Comparison of ENCODE assay signal across 8 mouse cellular contexts in the genomic region with DNA sequence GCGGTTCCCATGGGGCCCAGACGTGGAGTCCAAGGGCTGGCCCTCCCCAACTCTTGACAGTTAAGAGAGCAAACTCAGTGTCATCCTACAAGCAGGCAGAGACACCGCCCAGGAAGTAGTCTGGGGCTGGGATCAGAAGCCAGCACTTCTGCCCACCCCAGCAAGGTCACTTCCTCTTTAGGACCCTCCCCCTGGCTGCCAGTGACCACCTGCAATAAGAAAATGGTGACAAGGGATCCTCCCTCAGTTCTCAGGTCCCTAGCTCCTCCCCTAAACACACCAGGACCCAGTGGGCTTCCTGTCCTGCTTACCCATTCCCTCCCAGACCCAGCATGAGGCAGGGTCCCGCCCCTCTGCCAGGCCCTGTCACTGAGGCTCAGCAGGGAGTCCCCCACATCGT. TPM values are rescaled to one million over a fixed set of nuclear protein-coding genes. Genes with fewer than 3 reads are reported as not detected.
A peak's percentile ranks its signal among the peaks of the same experiment; 100 is the strongest.
DNase-seq lines count a peak whose midpoint lies in the region; ATAC-seq and TF ChIP-seq lines count a peak whose summit lies in the region.

No protein-coding gene starts in this region.

- no peak for ATAC-seq in limb, embryonic 13.5 days (ENCODE audit: low FRiP score, low read depth)
- no peak for ATAC-seq in midbrain, embryonic 16.5 days

- peaks cover 34% of the 10 kb centered on the region for H3K4me1 ChIP-seq in kidney, adult 2 months (ENCODE audit: control insufficient read depth, insufficient read depth, low read length)
- peaks cover 11% of the 10 kb centered on the region for H3K4me1 ChIP-seq in heart, adult 2 months (ENCODE audit: control insufficient read depth, insufficient read depth, low read length)
- H3K4me1 ChIP-seq in limb, embryonic 13.5 days: peaks cover 55% of the 10 kb centered on the region
- peaks cover 7% of the 10 kb centered on the region; the same call in 1 of the 2 replicates for H3K4me1 ChIP-seq in midbrain, embryonic 16.5 days (ENCODE audit: control insufficient read depth, insufficient read depth, low read length)

- no peaks in the 10 kb centered on the region for H3K36me3 ChIP-seq in kidney, adult 2 months (ENCODE audit: control insufficient read depth, insufficient read depth, low read length)
- no peaks in the 10 kb centered on the region for H3K36me3 ChIP-seq in heart, adult 2 months (ENCODE audit: control insufficient read depth, insufficient read depth, low read length)
- peaks cover 6% of the 10 kb centered on the region for H3K36me3 ChIP-seq in limb, embryonic 13.5 days
- H3K36me3 ChIP-seq in midbrain, embryonic 16.5 days (ENCODE audit: control insufficient read depth, insufficient read depth, low read length): no peaks in the 10 kb centered on the region

- H3K9ac ChIP-seq in heart, adult 2 months (ENCODE audit: low read depth, low read length): no peak overlapping the region
- H3K9ac ChIP-seq in limb, embryonic 13.5 days: peak overlapping the region; percentile 35; the same call in 1 of the 2 replicates
- no peak overlapping the region for H3K9ac ChIP-seq in midbrain, embryonic 16.5 days (ENCODE audit: low read depth, low read length)

- no peaks in the 10 kb centered on the region for H3K27me3 ChIP-seq in kidney, adult 2 months (replicated peaks; ENCODE audit: control insufficient read depth, insufficient read depth, low read length)
- H3K27me3 ChIP-seq in heart, adult 2 months (ENCODE audit: control insufficient read depth, insufficient read depth, low read length): no peaks in the 10 kb centered on the region
- no peaks in the 10 kb centered on the region for H3K27me3 ChIP-seq in limb, embryonic 13.5 days
- H3K27me3 ChIP-seq in midbrain, embryonic 16.5 days (ENCODE audit: control insufficient read depth, insufficient read depth, low read depth, low read length): peaks cover 24% of the 10 kb centered on the region

- peaks cover 7% of the 10 kb centered on the region for H3K79me2 ChIP-seq in heart, adult 2 months (replicated peaks; ENCODE audit: control insufficient read depth, insufficient read depth, low read length)

- peak overlapping the region; percentile 95 for H3K27ac ChIP-seq in kidney, adult 2 months (ENCODE audit: insufficient read depth, low read depth, low read length)
- peak overlapping the region; percentile 80 for H3K27ac ChIP-seq in heart, adult 2 months
- no peak overlapping the region for H3K27ac ChIP-seq in limb, embryonic 13.5 days
- no peak overlapping the region for H3K27ac ChIP-seq in midbrain, embryonic 16.5 days (ENCODE audit: low read length)

- 34% methylated on average over 5 of the region's 5 CpGs for WGBS in kidney, adult 2 months
- 38% methylated on average over 5 of the region's 5 CpGs for WGBS in heart, adult 2 months
- WGBS in limb, embryonic 13.5 days: 31% methylated on average over 5 of the region's 5 CpGs
- 41% methylated on average over 5 of the region's 5 CpGs for WGBS in midbrain, embryonic 16.5 days

- TF ChIP-seq CTCF in kidney, adult 2 months (conservative IDR thresholded peaks at IDR 0.05; ENCODE audit: insufficient read depth, insufficient read length, low read depth, low read length): no peak
- TF ChIP-seq CTCF in heart, adult 2 months (IDR thresholded peaks at IDR 0.05): no peak

- no peaks in the 10 kb centered on the region for H3K9me3 ChIP-seq in limb, embryonic 13.5 days
- no peaks in the 10 kb centered on the region for H3K9me3 ChIP-seq in midbrain, embryonic 16.5 days (replicated peaks; ENCODE audit: control insufficient read depth, low read length, poor library complexity, severe bottlenecking)

- peak overlapping the region; percentile 84; the same call in 1 of the 2 replicates for H3K4me2 ChIP-seq in limb, embryonic 13.5 days (replicated peaks)
- H3K4me2 ChIP-seq in midbrain, embryonic 16.5 days (ENCODE audit: low read length): no peak overlapping the region

- DNase-seq in kidney, adult 2 months: peak; percentile 44
- no peak for DNase-seq in kidney, postnatal 14 days
- peak; percentile 49 to 71 for DNase-seq in heart, adult 2 months
- peak; percentile 80 for DNase-seq in naive thymus-derived CD4-positive, alpha-beta T cell, adult 2 months (ENCODE audit: low read depth)
- no peak for DNase-seq in urinary bladder, postnatal 10 days (ENCODE audit: low spot score)
- no peak for DNase-seq in left cerebral cortex, adult 8-10 months (ENCODE audit: low spot score in 2 of 2)

- intact Hi-C loops in heart, adult 2 months (cut with DNase I): loop anchor here (1.0 kb wide), 2 partner anchors 25 to 33 kb away; no protein-coding TSS in a partner anchor

- H3K4me3 ChIP-seq in kidney, adult 2 months (ENCODE audit: insufficient read depth, low read depth, low read length): no peak overlapping the region
- peak overlapping the region; percentile 18; the same call in 1 of the 2 replicates for H3K4me3 ChIP-seq in heart, adult 2 months
- H3K4me3 ChIP-seq in limb, embryonic 13.5 days: no peak overlapping the region
- H3K4me3 ChIP-seq in midbrain, embryonic 16.5 days (ENCODE audit: low read depth, low read length): no peak overlapping the region

- TF ChIP-seq EP300 in heart, adult 2 months (IDR thresholded peaks at IDR 0.05; ENCODE audit: insufficient read depth, low read depth, low read length): no peak

- TF ChIP-seq POLR2A in kidney, adult 2 months (IDR thresholded peaks at IDR 0.05; ENCODE audit: low read depth, low read length): no peak
- TF ChIP-seq POLR2A in heart, adult 2 months (IDR thresholded peaks at IDR 0.05; ENCODE audit: insufficient read depth, low read depth, low read length): no peak

RNA-seq across cellular contexts. Expression of gene Piezo1, which starts 3.3 kb away (rescaled TPM):
- 102 and 121 TPM in 2 replicates for polyA plus RNA-seq in kidney, adult 2 months (2012; rRNA removed)
- 10 to 100 TPM; 14.0 to 14.8 TPM for total RNA-seq in heart, adult 2 months (2021)
- 48.5 and 55.5 TPM in 2 replicates for polyA plus RNA-seq in heart, adult 2 months (2012; rRNA removed)
- polyA plus RNA-seq in limb, embryonic 13.5 days (2015; fragmentation: Nextera tagmentation; extraction: Ambion mirVana): 14.0 and 14.7 TPM in 2 replicates
- polyA plus RNA-seq in midbrain, embryonic 16.5 days (2015; fragmentation: Nextera tagmentation; extraction: Ambion mirVana): 1.8 and 2.0 TPM in 2 replicates
- total RNA-seq in left cerebral cortex, adult 8-10 months (2022): 1 to 10 TPM; 5.6 to 6.7 (median 6.1) TPM

RNA-seq across cellular contexts. Expression of gene Cdt1, which starts 20.0 kb away (rescaled TPM):
- polyA plus RNA-seq in kidney, adult 2 months (2012; rRNA removed): 7.1 and 8.6 TPM in 2 replicates
- 1 to 10 TPM; 2.0 to 2.7 TPM for total RNA-seq in heart, adult 2 months (2021)
- 3.2 and 3.5 TPM in 2 replicates for polyA plus RNA-seq in heart, adult 2 months (2012; rRNA removed)
- 39.3 and 40.2 TPM in 2 replicates for polyA plus RNA-seq in limb, embryonic 13.5 days (2015; fragmentation: Nextera tagmentation; extraction: Ambion mirVana)
- polyA plus RNA-seq in midbrain, embryonic 16.5 days (2015; fragmentation: Nextera tagmentation; extraction: Ambion mirVana): 5.7 and 6.2 TPM in 2 replicates
- 1 to 10 TPM; 4.1 to 5.0 (median 4.4) TPM for total RNA-seq in left cerebral cortex, adult 8-10 months (2022)

RNA-seq across cellular contexts. Expression of gene Aprt, which starts 28.9 kb away (rescaled TPM):
- 177 and 190 TPM in 2 replicates for polyA plus RNA-seq in kidney, adult 2 months (2012; rRNA removed)
- total RNA-seq in heart, adult 2 months (2021): 10 to 100 TPM; 36.6 to 38.5 TPM
- polyA plus RNA-seq in heart, adult 2 months (2012; rRNA removed): 42.1 and 45.1 TPM in 2 replicates
- 335 and 351 TPM in 2 replicates for polyA plus RNA-seq in limb, embryonic 13.5 days (2015; fragmentation: Nextera tagmentation; extraction: Ambion mirVana)
- polyA plus RNA-seq in midbrain, embryonic 16.5 days (2015; fragmentation: Nextera tagmentation; extraction: Ambion mirVana): 156 and 157 TPM in 2 replicates
- total RNA-seq in left cerebral cortex, adult 8-10 months (2022): 10 to 100 TPM; 52.8 to 60.2 (median 57.6) TPM

Comparison
In these comparisons a context has a peak if more than half of its experiments do, and no peak if none do; other contexts are left out.
1. DNase-seq: peak in kidney, adult 2 months (single experiment), heart, adult 2 months (2 of 2) and naive thymus-derived CD4-positive, alpha-beta T cell, adult 2 months (single experiment); none in kidney, postnatal 14 days (single experiment), urinary bladder, postnatal 10 days (single experiment) and left cerebral cortex, adult 8-10 months (0 of 2).
2. H3K27ac ChIP-seq: peak in kidney, adult 2 months (single experiment) and heart, adult 2 months (single experiment); none in limb, embryonic 13.5 days (single experiment) and midbrain, embryonic 16.5 days (single experiment).